Mouse (Mus musculus): ENCODE data around the gene Lamtor4. TPM values are rescaled to one million over a fixed set of nuclear protein-coding genes. Genes with fewer than 3 reads are reported as not detected.

Gene Lamtor4
- polyA plus RNA-seq, 1 experiment, result 194 TPM

DNA sequence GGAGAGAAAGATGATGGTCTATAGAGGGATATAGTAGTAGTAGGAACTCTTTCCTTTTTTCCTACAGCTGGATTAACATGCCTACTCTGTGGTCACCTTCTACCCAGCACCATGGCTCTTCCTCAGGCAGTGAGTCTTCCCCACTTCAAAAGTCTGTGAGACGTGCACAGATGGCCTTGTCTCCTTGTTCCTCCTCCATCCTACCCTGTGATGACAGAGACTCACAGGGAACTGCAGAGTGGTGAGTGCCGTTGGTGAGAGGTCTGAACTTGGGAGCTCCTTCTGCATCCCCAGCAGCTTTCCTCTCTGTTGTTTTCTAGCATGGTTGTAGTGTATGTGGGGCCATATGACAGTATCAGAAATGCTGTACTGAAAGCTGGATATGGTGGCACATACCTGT is 26.5 kb downstream of the Lamtor4 start:
- no peak for DNase-seq (ENCODE audit: low read depth, low spot score)
- 82% methylated on average over 2 of the region's 2 CpGs for WGBS

DNA sequence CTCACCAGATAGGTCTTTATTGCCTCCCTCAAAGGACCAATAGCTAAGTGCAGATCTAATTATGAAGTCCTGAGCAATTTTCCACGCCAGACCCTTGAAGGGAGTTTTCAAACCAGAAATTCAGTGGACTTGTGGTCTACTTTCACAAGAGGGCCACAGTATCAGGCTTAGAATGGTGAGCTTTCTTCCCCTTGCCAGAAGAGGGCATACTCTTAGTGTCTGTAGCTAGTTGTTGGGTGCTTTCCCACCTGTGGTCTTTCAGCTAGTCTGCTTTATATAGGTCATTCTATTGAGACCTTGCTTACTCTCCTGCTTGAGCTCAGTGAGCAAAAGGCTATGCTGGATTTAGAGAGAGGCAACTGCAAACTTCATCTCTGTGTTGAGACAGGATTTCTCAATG is 28.3 kb downstream of the Lamtor4 start:
- 71% methylated on average over 1 of the region's 1 CpGs for WGBS
- no peak for DNase-seq (ENCODE audit: low read depth, low spot score)

DNA sequence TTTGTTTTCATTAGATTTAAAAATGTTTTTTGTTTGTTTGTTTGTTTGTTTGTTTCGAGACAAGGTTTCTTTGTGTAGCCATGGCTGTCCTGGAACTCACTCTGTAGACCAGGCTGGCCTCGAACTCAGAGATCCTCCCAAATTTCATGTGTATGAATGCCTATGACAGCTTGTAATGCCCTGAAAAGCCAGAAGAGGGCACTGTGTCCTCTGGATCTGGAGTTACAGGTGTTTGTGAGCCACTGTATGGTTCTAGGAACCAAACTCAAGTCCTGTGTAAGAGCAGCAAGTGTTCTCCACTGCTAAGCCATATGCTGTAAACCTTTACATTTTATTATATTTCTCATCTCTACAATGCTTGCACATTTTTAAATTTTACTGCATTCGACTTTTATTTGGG is 32.6 kb downstream of the Lamtor4 start:
- WGBS, result 71% methylated on average over 3 of the region's 3 CpGs
- no peak for DNase-seq (ENCODE audit: low read depth, low spot score)

DNA sequence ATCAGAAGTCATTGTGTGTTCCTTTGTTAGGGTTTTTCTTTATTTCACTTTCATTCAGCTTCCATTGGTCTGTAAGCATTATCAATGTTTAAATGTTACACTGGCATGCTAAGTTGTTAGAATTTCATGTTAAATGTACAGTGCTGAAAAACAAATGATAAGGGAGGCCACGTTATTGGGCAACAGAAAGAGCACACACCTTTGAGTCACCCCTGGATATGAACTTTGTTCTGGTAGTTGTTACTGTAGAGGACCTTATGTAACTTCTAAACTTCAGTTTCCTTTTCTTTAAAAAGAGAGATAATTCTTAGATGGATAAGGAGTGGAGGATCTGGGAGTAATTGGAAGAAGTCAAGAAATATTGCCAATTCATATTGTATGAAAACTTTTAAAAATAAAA is 36.4 kb downstream of the Lamtor4 start:
- no peak for DNase-seq (ENCODE audit: low read depth, low spot score)
- WGBS, result 33% methylated on average over 1 of the region's 1 CpGs

DNA sequence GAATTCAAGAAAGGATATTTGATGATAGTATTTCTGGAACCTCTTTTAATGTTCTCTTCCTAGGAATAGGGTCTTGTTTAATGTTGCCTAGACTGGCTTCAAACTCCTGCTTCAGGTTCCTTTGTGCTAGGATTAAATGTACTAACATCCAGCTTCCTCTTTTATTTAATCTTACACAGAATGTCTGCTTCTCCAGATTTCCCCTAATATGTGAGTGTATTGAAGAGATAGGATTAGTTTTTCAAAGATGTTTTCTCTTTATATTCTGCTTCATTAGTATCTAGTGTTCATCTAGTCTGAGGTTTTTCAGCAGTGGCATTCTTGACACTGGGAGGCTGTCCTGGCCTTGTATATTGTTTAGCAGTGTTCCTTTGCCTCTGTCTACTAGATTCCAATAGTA is 38.9 kb downstream of the Lamtor4 start:
- no peak for DNase-seq (ENCODE audit: low read depth, low spot score)

DNA sequence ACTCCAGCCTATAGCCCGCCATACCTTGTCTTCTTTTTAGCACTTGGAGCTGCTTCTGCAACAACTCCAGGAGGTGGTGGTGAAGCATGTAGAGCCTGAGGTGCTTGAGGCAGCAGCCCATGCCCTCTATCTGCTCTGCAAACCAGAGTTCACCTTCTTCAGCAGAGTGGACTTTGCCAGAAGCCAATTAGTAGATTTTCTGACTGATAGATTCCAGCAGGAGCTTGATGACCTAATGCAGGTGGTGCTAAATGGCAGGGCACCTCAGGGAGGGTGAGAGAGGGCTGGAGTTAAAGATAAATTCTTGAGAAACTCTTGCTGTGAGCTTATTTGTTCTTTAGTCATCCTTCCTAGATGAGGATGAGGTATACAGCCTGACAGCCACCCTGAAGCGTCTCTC is 44.3 kb downstream of the Lamtor4 start:
- 75% methylated on average over 2 of the region's 2 CpGs for WGBS
- no peak for DNase-seq (ENCODE audit: low read depth, low spot score)

Other genes with a start within 250 kb of the Lamtor4 start
- not detected in 2 replicates for gene Smok3a, start 234.2 kb upstream of the Lamtor4 start, polyA plus RNA-seq (2012; rRNA removed)
- gene Smok3b, start 234.1 kb upstream of the Lamtor4 start, polyA plus RNA-seq (2012; rRNA removed), result not detected in 2 replicates
- not detected in 2 replicates for gene Smok3c, start 202.3 kb upstream of the Lamtor4 start, polyA plus RNA-seq (2012; rRNA removed)
- gene Zkscan1, start 170.4 kb upstream of the Lamtor4 start, polyA plus RNA-seq (2012; rRNA removed), result 2.9 and 5.3 TPM in 2 replicates
- 7.2 and 7.5 TPM in 2 replicates for gene Zscan21, start 138.6 kb upstream of the Lamtor4 start, polyA plus RNA-seq (2012; rRNA removed)
- 3.0 TPM in 2 replicates for gene Zfp113, start 99.7 kb upstream of the Lamtor4 start, polyA plus RNA-seq (2012; rRNA removed)
- gene Cops6, start 94.4 kb upstream of the Lamtor4 start, polyA plus RNA-seq (2012; rRNA removed), result 97.2 and 105 TPM in 2 replicates
- 22.3 and 34.3 TPM in 2 replicates for gene Ap4m1, start 83.5 kb upstream of the Lamtor4 start, polyA plus RNA-seq (2012; rRNA removed)
- gene Mcm7, start 83.1 kb upstream of the Lamtor4 start, polyA plus RNA-seq (2012; rRNA removed), result 42.6 and 44.5 TPM in 2 replicates
- gene Taf6, start 68.0 kb upstream of the Lamtor4 start, polyA plus RNA-seq (2012; rRNA removed), result 41.6 and 47.7 TPM in 2 replicates
- 4.0 and 4.2 TPM in 2 replicates for gene Cnpy4, start 68.0 kb upstream of the Lamtor4 start, polyA plus RNA-seq (2012; rRNA removed)
- gene Mblac1, start 61.2 kb upstream of the Lamtor4 start, polyA plus RNA-seq (2012; rRNA removed), result 2.5 TPM in 2 replicates
- gene Nxpe5, start 29.6 kb upstream of the Lamtor4 start, polyA plus RNA-seq (2012; rRNA removed), result 1.1 and 2.3 TPM in 2 replicates
- 45.9 and 55.6 TPM in 2 replicates for gene BC037034, start 8.6 kb downstream of the Lamtor4 start, polyA plus RNA-seq (2012; rRNA removed)
- gene Gal3st4, start 17.4 kb downstream of the Lamtor4 start, polyA plus RNA-seq (2012; rRNA removed), result 0.44 and 0.57 TPM in 2 replicates
- gene Gm43720, start 24.5 kb downstream of the Lamtor4 start, polyA plus RNA-seq (2012; rRNA removed), result not detected in 2 replicates
- 2.0 and 2.5 TPM in 2 replicates for gene Gpc2, start 24.5 kb downstream of the Lamtor4 start, polyA plus RNA-seq (2012; rRNA removed)
- gene Stag3, start 24.8 kb downstream of the Lamtor4 start, polyA plus RNA-seq (2012; rRNA removed), result 0.58 and 0.90 TPM in 2 replicates
- 0.81 and 2.4 TPM in 2 replicates for gene Pvrig, start 86.5 kb downstream of the Lamtor4 start, polyA plus RNA-seq (2012; rRNA removed)
- 1.2 and 3.6 TPM in 2 replicates for gene Zfp157, start 186.0 kb downstream of the Lamtor4 start, polyA plus RNA-seq (2012; rRNA removed)

Data from large intestine, adult 2 months (tissue).